Mouse (Mus musculus) layer of hippocampus, adult 9-11 months (tissue): ENCODE data around the gene Mpz.
"Not testable (repeated sequence)": the region's sequence is repeated elsewhere in the genome, so short reads cannot be mapped to it uniquely, and the experiment has no call there.

Experiments used
- DNase-seq: peaks from one replicate; pipeline ENCODE4 v3.0.0; 2022

Mpz gene

GRCm38 (mm10) chr1:171130971-171131370 is 19.5 kb upstream of the Mpz start:
- DNase-seq, result no peak

- DNase-seq, result no peak
Observed at GRCm38 (mm10) chr1:171135600-171135999, 14.9 kb upstream of the Mpz start.

DNA sequence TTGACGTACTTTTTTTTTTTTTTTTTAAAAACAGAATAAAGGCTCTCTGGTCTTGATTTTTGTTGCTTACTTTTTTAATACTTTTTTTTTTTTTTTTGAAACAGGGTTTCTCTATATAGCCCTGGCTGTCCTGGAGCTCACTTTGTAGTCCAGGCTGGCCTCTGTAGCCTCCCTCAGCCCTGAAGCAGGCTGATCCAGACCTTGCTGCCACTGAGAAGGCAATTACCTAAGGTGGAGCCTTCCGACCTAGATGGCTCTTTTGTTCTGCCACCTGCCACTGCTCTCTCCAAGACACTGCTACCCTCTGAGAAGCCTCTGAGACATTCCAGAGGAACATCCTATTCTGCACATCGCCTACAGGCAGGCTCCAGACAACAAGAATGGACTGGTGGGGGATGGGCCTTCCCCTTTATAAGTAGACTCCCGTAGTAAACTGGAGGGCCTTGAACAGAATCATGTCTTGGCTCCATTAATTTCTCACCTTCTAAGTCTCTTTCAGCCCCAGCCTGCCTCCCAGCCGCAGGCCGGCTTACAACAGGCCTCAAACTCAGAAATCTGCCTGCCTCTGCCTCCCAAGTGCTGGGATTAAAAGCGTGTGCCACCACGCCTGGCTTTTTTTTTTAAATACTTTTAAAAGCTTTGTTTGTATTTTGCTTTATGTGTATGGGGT is 12.9 kb upstream of the Mpz start:
- DNase-seq, result not testable (repeated sequence)

GRCm38 (mm10) chr1:171142981-171143380 is 7.5 kb upstream of the Mpz start:
- DNase-seq, result not testable (repeated sequence)

- peak; percentile 18 for DNase-seq
Observed at GRCm38 (mm10) chr1:171150838-171151391, 404 bp downstream of the Mpz start.

GRCm38 (mm10) chr1:171151966-171152365 is 1.5 kb downstream of the Mpz start:
- no peak for DNase-seq

DNA sequence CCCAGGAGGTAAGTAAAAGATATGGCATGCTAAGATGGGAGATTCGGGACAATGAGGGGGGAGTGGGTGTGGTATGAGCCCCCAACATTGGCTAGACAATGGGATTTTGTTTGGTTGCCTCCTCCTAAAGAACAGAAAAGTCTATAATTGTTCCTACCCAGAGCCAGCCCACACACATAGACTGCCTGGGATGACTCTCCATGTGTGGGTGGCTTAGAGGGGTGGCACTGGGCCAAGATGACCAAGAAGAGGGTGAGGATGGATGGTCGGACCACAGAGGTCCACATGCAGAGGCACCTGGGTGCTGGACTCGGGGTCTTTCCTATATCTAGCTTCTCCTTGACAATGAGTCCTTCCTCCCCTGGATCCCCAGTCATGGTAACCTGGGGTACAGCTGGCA is 6.1 kb downstream of the Mpz start:
- DNase-seq, result no peak

DNA sequence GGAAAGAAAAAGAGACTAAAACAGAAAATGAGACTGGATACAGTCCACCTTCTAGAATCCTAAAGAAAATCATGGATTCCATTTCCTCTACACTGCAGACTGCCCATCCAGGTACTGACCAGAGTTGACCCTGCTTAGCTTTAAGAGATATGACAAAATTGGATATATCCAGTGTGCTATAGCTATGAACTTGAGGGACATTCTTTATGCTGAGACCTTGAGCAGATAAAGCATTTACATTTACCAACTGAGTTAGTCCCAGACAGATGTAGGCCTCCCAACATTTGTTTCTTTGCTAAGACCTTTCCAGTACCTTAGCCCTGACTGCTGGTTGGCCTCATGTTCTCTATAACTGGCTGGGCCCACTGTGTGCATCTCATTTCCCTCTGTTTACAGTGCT is 7.5 kb downstream of the Mpz start:
- DNase-seq, result no peak

GRCm38 (mm10) chr1:171159485-171159975 is 9.0 kb downstream of the Mpz start:
- DNase-seq, result no peak

GRCm38 (mm10) chr1:171162526-171162925 is 12.0 kb downstream of the Mpz start:
- no peak for DNase-seq

- no peak for DNase-seq
Observed at GRCm38 (mm10) chr1:171164258-171164657, 13.7 kb downstream of the Mpz start.

- DNase-seq, result no peak
Observed at GRCm38 (mm10) chr1:171165629-171166345, 15.3 kb downstream of the Mpz start.

DNA sequence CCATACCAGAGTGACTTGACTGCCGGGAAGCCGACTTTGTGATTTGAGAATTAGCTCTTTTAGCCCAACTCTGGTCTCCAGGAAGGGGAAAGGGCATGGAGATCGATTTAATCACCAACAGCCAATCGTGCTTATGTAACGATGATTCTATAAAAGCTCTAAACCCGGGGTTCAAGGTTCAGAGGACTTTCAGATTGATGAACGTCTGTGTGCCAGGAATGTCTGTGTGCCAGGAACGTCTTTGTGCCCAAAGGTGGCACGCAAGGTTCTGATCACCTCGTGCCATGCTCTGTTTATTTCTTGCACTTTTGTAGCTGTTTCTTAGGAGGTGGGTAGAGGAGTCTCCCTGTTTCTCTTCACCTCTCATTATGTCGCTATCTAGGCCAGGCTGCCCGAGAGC is 18.4 kb downstream of the Mpz start:
- no peak for DNase-seq

- no peak for DNase-seq
Observed at GRCm38 (mm10) chr1:171169913-171170312, 19.4 kb downstream of the Mpz start.

DNA sequence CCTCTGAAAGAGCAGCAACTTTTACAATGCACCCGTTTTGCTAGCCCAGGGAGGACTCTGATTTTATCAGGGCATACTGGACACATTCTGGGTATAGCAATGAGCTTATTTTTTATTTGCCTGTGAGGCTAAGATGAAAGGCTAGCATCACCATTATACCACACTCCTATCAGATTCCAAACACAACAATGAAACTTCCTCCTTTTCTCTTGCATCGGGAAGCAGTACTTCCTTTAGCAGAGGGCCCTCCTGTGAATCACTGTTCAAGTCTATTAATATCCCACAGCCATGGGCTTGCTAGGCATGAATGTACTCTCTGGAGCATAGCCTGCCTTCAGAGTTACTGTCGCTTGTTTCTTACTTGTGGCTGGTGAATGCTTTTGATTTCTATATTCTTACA is 20.6 kb downstream of the Mpz start:
- no peak for DNase-seq

- DNase-seq, result no peak
Observed at GRCm38 (mm10) chr1:171172779-171173178, 22.3 kb downstream of the Mpz start.

- no peak for DNase-seq
Observed at GRCm38 (mm10) chr1:171179487-171180171, 29.1 kb downstream of the Mpz start.

DNA sequence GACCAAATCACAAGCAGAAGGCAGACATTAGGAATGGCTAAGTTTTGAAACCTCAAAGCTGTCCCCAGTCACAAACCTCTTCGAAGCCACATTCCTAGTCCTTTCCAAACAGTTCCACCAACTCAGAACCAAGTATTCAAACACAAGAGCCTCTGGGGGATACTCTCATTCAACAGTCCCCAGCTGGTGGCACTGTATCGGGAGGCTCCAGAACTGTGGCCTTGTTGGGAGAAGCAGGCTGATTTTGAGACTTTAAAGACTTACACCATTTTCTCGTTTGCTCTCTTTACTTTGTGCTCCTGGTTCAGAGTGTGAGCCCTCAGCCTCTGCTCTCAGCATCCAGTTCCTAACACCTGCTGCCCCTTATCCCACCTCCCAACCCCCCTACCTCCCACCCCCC is 32.5 kb downstream of the Mpz start:
- DNase-seq, result no peak

DNA sequence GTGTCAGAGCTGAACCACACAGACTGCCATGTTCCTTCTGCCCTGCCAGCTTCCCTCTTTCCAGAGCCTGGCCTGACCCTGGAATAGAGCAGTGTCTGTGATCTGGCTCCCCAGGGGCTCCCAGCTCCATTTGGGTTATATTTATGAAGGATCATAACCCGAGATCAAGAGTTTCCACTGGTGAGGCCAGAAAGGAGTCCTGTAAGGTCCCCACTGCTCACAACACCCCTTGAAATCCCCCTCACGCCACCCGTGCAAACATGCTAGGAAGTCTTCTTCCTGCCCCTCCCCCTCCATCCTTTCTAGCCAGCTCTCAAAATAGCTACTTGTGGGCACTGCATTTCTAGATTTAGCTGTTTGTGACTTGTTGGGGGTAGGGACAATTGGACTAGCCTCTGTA is 33.1 kb downstream of the Mpz start:
- peak; percentile 38 for DNase-seq

DNA sequence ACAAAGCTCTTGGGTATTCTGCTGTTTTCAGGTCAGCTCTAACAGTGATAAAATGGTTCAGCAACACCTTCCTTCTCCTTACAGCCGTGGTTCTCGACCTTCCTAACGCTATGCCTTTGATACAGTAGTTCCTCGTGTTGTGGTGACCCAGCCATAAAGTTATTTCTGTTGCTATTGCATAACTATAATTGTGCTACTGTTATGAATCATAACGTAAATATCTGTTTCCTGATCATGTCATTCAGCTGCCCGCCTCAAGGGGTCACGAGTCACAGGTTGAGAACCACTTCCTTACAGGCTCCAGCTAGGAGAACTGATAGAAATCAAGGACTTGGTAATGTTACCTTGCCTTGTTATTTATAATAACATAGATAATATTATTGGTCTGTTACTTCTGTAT is 33.8 kb downstream of the Mpz start:
- no peak for DNase-seq

- no peak for DNase-seq
Observed at GRCm38 (mm10) chr1:171185655-171186054, 35.1 kb downstream of the Mpz start.

GRCm38 (mm10) chr1:171187851-171188700 is 37.6 kb downstream of the Mpz start:
- no peak for DNase-seq

GRCm38 (mm10) chr1:171189046-171189445 is 38.5 kb downstream of the Mpz start:
- DNase-seq, result no peak
